Mouse (Mus musculus) splenic B cell, adult 2 months (primary cell): ENCODE measurements around the gene Bcl2a1b.
A peak's percentile ranks its signal among the peaks of the same experiment; 100 is the strongest.
"Not testable (repeated sequence)": the region's sequence is repeated elsewhere in the genome, so short reads cannot be mapped to it uniquely, and the experiment has no call there.

Experiments
- DNase-seq: peaks from one replicate; pipeline ENCODE4 v3.0.0-alpha.2; 2011; ENCODE audit warnings: low read depth, low spot score
- H3K27me3 ChIP-seq: 2 replicates; pipeline ENCODE4 v1.6.1; 2012; ENCODE audit warnings: mild to moderate bottlenecking, low read length, moderate library complexity, mixed read lengths; ENCODE audit not compliant: control insufficient read depth, poor library complexity, insufficient read depth, severe bottlenecking
- H3K36me3 ChIP-seq: 2 replicates; pipeline ENCODE4 v1.6.1; 2012; ENCODE audit warnings: mild to moderate bottlenecking, low read length, moderate library complexity, mixed read lengths; ENCODE audit not compliant: control insufficient read depth, poor library complexity, insufficient read depth, severe bottlenecking

Gene Bcl2a1b

GRCm38 (mm10) chr9:89198969-89199416 lies at the start of gene Bcl2a1b, which contains the start of gene Gm29094:
Gene Bcl2a1b, plus strand, starts transcription at chr9:89199209.
Gene Gm29094, plus strand, starts transcription at chr9:89199379.
- not testable (repeated sequence) for H3K36me3 ChIP-seq, H3K27me3 ChIP-seq
- peak; percentile 70 for DNase-seq

GRCm38 (mm10) chr9:89172539-89172938 lies 26.5 kb upstream of the Bcl2a1b start:
- DNase-seq, H3K36me3 ChIP-seq, H3K27me3 ChIP-seq: not testable (repeated sequence)

- H3K36me3 ChIP-seq, H3K27me3 ChIP-seq: not testable (repeated sequence)
- DNase-seq: peak; percentile 70
Observed at GRCm38 (mm10) chr9:89178833-89179232, 20.2 kb upstream of the Bcl2a1b start.

DNA sequence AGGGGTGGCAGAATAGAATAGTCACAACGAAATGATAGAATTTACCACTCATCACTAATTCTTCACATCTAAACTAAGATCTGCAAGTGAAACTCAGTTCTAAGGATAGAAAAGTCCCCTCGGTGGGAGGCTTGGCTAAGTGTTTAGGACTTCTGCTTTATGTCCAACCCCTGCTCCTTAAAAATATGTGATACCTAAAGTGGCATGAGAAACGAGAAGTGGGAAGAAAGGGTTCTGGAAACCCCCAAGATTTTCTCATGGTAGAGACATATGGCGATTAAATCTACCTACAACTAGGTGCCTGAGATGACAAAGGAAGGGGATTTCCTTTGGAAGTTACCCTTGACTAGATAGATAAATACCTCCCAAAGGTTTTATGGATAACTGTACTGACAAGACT lies 19.5 kb upstream of the Bcl2a1b start:
- not testable (repeated sequence) for H3K36me3 ChIP-seq, H3K27me3 ChIP-seq, DNase-seq

DNA sequence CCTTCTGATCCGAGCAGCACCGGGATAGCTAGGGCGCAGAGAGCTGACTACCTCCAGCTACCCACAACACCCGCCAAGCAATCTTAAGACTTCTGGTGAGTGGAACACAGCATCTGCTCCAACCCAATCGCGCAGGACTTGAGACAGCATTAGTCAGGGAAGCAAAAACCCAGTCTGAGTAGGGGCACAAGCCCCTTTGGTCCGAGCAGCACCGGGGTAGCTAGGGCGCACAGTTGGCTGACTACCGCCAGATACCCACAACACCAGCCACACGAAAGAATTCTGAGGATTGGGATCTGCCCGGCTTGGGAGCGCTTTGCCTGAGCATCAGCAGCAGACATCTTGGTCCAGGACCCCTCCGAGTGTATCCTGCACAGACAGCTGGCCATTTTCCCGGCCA lies 12.0 kb upstream of the Bcl2a1b start:
- not testable (repeated sequence) for DNase-seq, H3K27me3 ChIP-seq, H3K36me3 ChIP-seq

- H3K27me3 ChIP-seq, DNase-seq, H3K36me3 ChIP-seq: not testable (repeated sequence)
Observed at GRCm38 (mm10) chr9:89195483-89195882, 3.5 kb upstream of the Bcl2a1b start.

DNA sequence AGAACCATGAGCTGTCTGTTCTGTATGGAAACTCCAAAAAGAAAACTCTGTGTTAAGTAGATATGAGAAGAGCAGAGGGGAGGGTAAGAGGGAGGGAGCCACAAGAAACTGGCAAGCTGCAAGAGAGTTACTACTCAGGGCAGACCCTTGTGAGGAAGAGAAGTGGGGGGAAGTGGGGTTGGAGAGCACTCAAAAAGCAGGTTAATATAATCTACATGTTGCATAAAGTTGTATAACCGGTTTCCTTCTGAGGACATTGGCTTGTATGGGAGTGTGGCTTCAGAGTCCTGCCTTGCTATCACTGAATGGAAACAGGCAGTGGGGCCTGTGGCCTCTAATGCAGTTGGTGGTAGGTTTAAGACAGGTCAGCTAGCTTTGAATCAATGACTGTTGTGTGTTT lies 1.5 kb upstream of the Bcl2a1b start:
- not testable (repeated sequence) for DNase-seq, H3K27me3 ChIP-seq, H3K36me3 ChIP-seq

DNA sequence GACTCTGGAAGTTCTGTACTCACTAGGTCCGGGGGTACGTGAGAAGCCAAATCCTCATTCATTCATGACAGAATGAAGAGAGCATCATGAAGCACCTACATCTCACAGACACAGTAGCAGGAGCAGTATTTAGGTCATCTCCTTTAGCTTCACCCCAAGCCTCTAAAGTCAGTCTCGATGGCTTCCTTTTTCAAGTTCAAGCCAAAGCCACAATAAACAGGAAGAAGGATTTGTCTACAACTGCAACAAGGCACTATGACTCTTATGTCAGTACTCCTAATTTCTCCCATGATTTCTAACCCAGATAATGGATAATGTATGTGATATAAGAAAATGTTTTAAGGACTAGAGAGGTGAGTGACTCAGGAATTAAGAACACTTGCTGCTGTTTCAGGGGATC lies 660 bp upstream of the Bcl2a1b start:
- not testable (repeated sequence) for DNase-seq

DNA sequence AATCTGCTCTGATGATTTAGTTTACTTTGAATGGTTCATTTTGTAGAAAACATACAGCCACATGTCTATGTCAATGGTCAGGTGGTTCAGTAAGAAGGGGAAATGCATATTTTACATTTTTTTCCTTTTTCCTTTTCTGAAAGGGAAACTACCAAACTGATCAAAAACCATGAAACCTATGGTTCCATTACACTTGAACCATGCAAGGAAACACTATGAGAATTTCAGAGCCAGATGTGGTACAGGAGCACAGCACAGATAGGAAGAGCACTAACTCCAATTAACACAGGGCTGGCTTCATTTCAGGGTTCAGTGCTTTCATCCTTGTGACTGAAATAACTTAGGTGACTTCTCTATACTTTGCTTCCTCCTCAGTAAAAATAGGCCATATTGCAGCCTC lies 3.2 kb downstream of the Bcl2a1b start:
- peak; percentile 71 for DNase-seq
- not testable (repeated sequence) for H3K36me3 ChIP-seq, H3K27me3 ChIP-seq

More for the DNA sequence above, 660 bp upstream of the Bcl2a1b start:
- not testable (repeated sequence) for H3K36me3 ChIP-seq, H3K27me3 ChIP-seq

- H3K27me3 ChIP-seq, DNase-seq, H3K36me3 ChIP-seq: not testable (repeated sequence)
Observed at GRCm38 (mm10) chr9:89208939-89209338, 9.9 kb downstream of the Bcl2a1b start.

- H3K27me3 ChIP-seq: not testable (repeated sequence)
Observed at GRCm38 (mm10) chr9:89210353-89211064, 11.5 kb downstream of the Bcl2a1b start, which contains the start of gene Mthfs. Gene Mthfs, plus strand, starts transcription at chr9:89210676.

GRCm38 (mm10) chr9:89211065-89211858 lies 12.3 kb downstream of the Bcl2a1b start:
- not testable (repeated sequence) for H3K27me3 ChIP-seq, DNase-seq, H3K36me3 ChIP-seq

More at GRCm38 (mm10) chr9:89210353-89211064, 11.5 kb downstream of the Bcl2a1b start, which contains the start of gene Mthfs:
- H3K36me3 ChIP-seq: not testable (repeated sequence)
- DNase-seq: peak; percentile 4

GRCm38 (mm10) chr9:89212428-89212827 lies 13.4 kb downstream of the Bcl2a1b start:
- DNase-seq, H3K27me3 ChIP-seq, H3K36me3 ChIP-seq: not testable (repeated sequence)

- H3K27me3 ChIP-seq, DNase-seq, H3K36me3 ChIP-seq: not testable (repeated sequence)
Observed at GRCm38 (mm10) chr9:89218174-89218573, 19.2 kb downstream of the Bcl2a1b start.

- not testable (repeated sequence) for H3K36me3 ChIP-seq, H3K27me3 ChIP-seq, DNase-seq
Observed at GRCm38 (mm10) chr9:89219668-89220067, 20.7 kb downstream of the Bcl2a1b start.
